Mouse (Mus musculus) activated CD4-positive, CD25-positive, alpha-beta regulatory T cell (primary cell): Measurements from ENCODE around the gene Kctd12b. TPM values are rescaled to one million over a fixed set of nuclear protein-coding genes. Genes with fewer than 3 reads are reported as not detected.

Experiments
- polyA plus RNA-seq, 2 experiments: library from polyadenylated mRNA; unstranded; fragments of 100-300 nt; shearing (Covaris generic); gene quantifications; one replicate each; pipeline ENCODE4 v1.2.1; 2017

Kctd12b gene
- 1 to 10 TPM in 1 of 2 experiments, under 1 TPM in 1; 0.33 to 1.5 TPM for polyA plus RNA-seq

DNA sequence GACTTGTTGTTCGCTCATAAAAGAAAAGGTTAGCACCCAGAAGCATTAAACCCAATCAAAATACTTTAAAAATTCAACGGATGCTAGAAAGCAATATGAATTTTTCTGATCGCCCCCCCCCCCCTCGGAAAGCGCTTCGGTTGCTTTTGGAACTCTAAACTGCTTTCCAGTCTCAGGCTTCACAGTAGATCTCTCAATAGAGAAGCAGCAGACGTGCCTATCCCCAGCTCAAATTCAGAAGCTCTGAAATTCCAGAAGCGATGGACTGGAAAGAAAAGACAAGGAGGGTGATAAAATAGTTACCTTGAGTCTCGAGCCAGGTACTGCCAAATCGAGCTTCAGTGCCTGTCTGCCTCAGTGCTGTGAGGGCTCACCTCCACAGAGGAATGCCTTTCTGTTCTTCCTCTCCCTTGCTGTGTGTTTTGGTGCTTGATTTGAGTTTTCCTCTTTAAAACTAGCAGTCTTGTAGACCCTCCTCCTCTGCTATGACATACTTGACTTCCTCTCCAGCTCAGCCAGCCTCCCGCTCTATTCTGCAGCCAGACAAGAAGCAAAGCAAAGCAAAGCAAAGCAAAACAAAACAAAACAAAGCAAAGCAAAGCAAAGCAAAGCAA is at the start of gene Kctd12b:
Gene Kctd12b (minus strand): TSS at position 610 of the 614 bp plus-strand sequence.

GRCm38 (mm10) chrX:153723110-153723916 is 27.1 kb upstream of the Kctd12b start, which contains the start of gene Nbdy:
TSS of gene Nbdy (plus strand) at chrX:153723590.

Other genes starting within 250 kb of the Kctd12b start
- gene Ubqln2, start 198.2 kb downstream of the Kctd12b start, polyA plus RNA-seq, result 1 to 10 TPM; 4.3 to 5.8 TPM
- not detected for gene Cypt3, start 137.8 kb downstream of the Kctd12b start, polyA plus RNA-seq
- gene Nbdy, start 27.2 kb upstream of the Kctd12b start, polyA plus RNA-seq, result 10 to 100 TPM; 48.9 to 51.7 TPM
- 10 to 100 TPM; 12.5 to 17.1 TPM for gene Spin2c, start 135.8 kb upstream of the Kctd12b start, polyA plus RNA-seq